Mouse (Mus musculus) embryonic facial prominence, embryonic 11.5 days (tissue): ENCODE results near the gene Canx. TPM values are rescaled to one million over a fixed set of nuclear protein-coding genes. Genes with fewer than 3 reads are reported as not detected.
A peak's percentile ranks its signal among the peaks of the same experiment; 100 is the strongest.

Experiments used
- ATAC-seq: fragments of 200-750 bp; cut with Nextera tagmentation; replicated peaks from 2 replicates; pipeline ENCODE4 v1.8.0; 2017; ENCODE audit warnings: low read depth; ENCODE audit not compliant: insufficient number of reproducible peaks, low FRiP score, low TSS enrichment
- DNase-seq: peaks from one replicate; pipeline ENCODE4 v3.0.0-alpha.2; 2015; ENCODE audit warnings: low spot score
- H3K27ac ChIP-seq: fragments of 300-500 bp; sonication (generic); replicated peaks from 2 replicates; pipeline ENCODE4 v1.5.1; 2014; ENCODE audit warnings: mild to moderate bottlenecking, low read depth, low read length, control low read depth
- H3K27me3 ChIP-seq: fragments of 300-500 bp; sonication (generic); 2 replicates; pipeline ENCODE4 v1.6.1; 2014; ENCODE audit warnings: mild to moderate bottlenecking, low read length, moderate library complexity, mixed read lengths; ENCODE audit not compliant: control insufficient read depth, insufficient read depth
- H3K36me3 ChIP-seq: fragments of 300-500 bp; sonication (generic); replicated peaks from 2 replicates; pipeline ENCODE4 v1.6.1; 2014; ENCODE audit warnings: low read depth, mild to moderate bottlenecking, low read length, moderate library complexity, mixed read lengths; ENCODE audit not compliant: control insufficient read depth, insufficient read depth
- H3K4me1 ChIP-seq: fragments of 300-500 bp; sonication (generic); 2 replicates; pipeline ENCODE4 v1.6.1; 2014; ENCODE audit warnings: low read length, mixed read lengths; ENCODE audit not compliant: control insufficient read depth, insufficient read depth
- H3K4me2 ChIP-seq: fragments of 300-500 bp; sonication (generic); 2 replicates; pipeline ENCODE4 v1.6.1; 2014; ENCODE audit warnings: low read depth, mild to moderate bottlenecking, control low read depth, low read length, moderate library complexity
- H3K4me3 ChIP-seq: fragments of 300-500 bp; sonication (generic); 2 replicates; pipeline ENCODE4 v1.5.1; 2014; ENCODE audit warnings: low read depth, low read length, control low read depth
- H3K9ac ChIP-seq: fragments of 300-500 bp; sonication (generic); replicated peaks from 2 replicates; pipeline ENCODE4 v1.6.1; 2014; ENCODE audit warnings: mild to moderate bottlenecking, control low read depth, low read length
- H3K9me3 ChIP-seq: fragments of 300-500 bp; sonication (generic); replicated peaks from 2 replicates; pipeline ENCODE4 v1.6.1; 2016; ENCODE audit warnings: mild to moderate bottlenecking, low read length, inconsistent platforms, mixed read lengths; ENCODE audit not compliant: control insufficient read depth
- WGBS: fragments of 180-500 bp; shearing (Covaris S2); extraction: QIAGEN DNeasy Blood & Tissue Kit; methylation state at CpG from one replicate; pipeline ENCODE4 v1.1.7; 2014; 5-methylcytosine and 5-hydroxymethylcytosine counted together
- polyA plus RNA-seq: library from polyadenylated mRNA; unstranded; fragments of >200 nt; fragmentation: Nextera tagmentation; extraction: Ambion mirVana; gene quantifications from 2 replicates; pipeline ENCODE4 v1.2.1, GENCODE M21; 2014

The Canx gene
- 247 and 265 TPM in 2 replicates for polyA plus RNA-seq

- Histone ChIP-seq H3K9ac (peak within 1 kb of the TSS; percentile 96), H3K27ac (peak within 1 kb of the TSS; percentile 87), H3K36me3 (no peaks in the 10 kb centered on the region), H3K4me1 (no peaks in the 10 kb centered on the region), H3K4me2 (peak within 1 kb of the TSS; percentile 78), H3K4me3 (peak within 1 kb of the TSS; percentile 91), H3K9me3 (no peaks in the 10 kb centered on the region), H3K27me3 (no peaks in the 10 kb centered on the region)
- DNase-seq (peak; percentile 100), ATAC-seq (peak; percentile 97)
- WGBS: under 1% methylated on average over 64 of the region's 64 CpGs
Measured at GRCm38 (mm10) chr11:50325496-50326301, at the start of gene Canx. Gene Canx (minus strand): TSS chr11:50325673.

- Histone ChIP-seq H3K9me3 (no peaks in the 10 kb centered on the region), H3K36me3 (peaks cover under 1% of the 10 kb centered on the region), H3K4me3 (no peak overlapping the region), H3K4me2 (no peak overlapping the region), H3K27ac (no peak overlapping the region), H3K4me1 (no peaks in the 10 kb centered on the region; the same call in 1 of the 2 replicates), H3K9ac (no peak overlapping the region), H3K27me3 (no peaks in the 10 kb centered on the region)
- ATAC-seq (no peak), DNase-seq (no peak)
- whole genome bisulfite sequencing: 88% methylated on average over 13 of the region's 13 CpGs
Measured at GRCm38 (mm10) chr11:50374286-50375015, 49.0 kb upstream of the Canx start.

- no peaks in the 10 kb centered on the region; the same call in 1 of the 2 replicates for H3K4me1 ChIP-seq
- no peak overlapping the region for H3K4me2 ChIP-seq
- H3K9me3 ChIP-seq: no peaks in the 10 kb centered on the region
- H3K36me3 ChIP-seq: no peaks in the 10 kb centered on the region
- H3K4me3 ChIP-seq: no peak overlapping the region
- ATAC-seq (no peak), DNase-seq (no peak)
- no peak overlapping the region for H3K27ac ChIP-seq
- no peaks in the 10 kb centered on the region for H3K27me3 ChIP-seq
- 91% methylated on average over 1 of the region's 1 CpGs for WGBS
- H3K9ac ChIP-seq: no peak overlapping the region
Measured at GRCm38 (mm10) chr11:50373621-50374020, 48.1 kb upstream of the Canx start.

- Histone ChIP-seq H3K4me3 (no peak overlapping the region), H3K9me3 (no peaks in the 10 kb centered on the region), H3K27ac (no peak overlapping the region), H3K9ac (no peak overlapping the region), H3K4me2 (no peak overlapping the region), H3K4me1 (no peaks in the 10 kb centered on the region; the same call in 1 of the 2 replicates), H3K36me3 (no peaks in the 10 kb centered on the region), H3K27me3 (no peaks in the 10 kb centered on the region)
- no peak for DNase-seq
- no peak for ATAC-seq
Measured at GRCm38 (mm10) chr11:50373086-50373485, 47.6 kb upstream of the Canx start.

- Histone ChIP-seq H3K27ac (no peak overlapping the region), H3K9ac (peak overlapping the region; percentile 51; the same call in 1 of the 2 replicates), H3K27me3 (no peaks in the 10 kb centered on the region), H3K9me3 (no peaks in the 10 kb centered on the region), H3K4me2 (peak overlapping the region; percentile 29; the same call in 1 of the 2 replicates), H3K36me3 (no peaks in the 10 kb centered on the region), H3K4me1 (no peaks in the 10 kb centered on the region; the same call in 1 of the 2 replicates), H3K4me3 (no peak overlapping the region)
- DNase-seq (no peak), ATAC-seq (no peak)
- WGBS: 93% methylated on average over 1 of the region's 1 CpGs
Measured at GRCm38 (mm10) chr11:50371911-50372310, 46.4 kb upstream of the Canx start.

- ATAC-seq (peak; percentile 25; the same call in 1 of the 2 replicates), DNase-seq (peak; percentile 80)
- Histone ChIP-seq H3K4me3 (peak overlapping the region; percentile 25), H3K4me1 (no peaks in the 10 kb centered on the region; the same call in 1 of the 2 replicates), H3K27me3 (no peaks in the 10 kb centered on the region), H3K36me3 (no peaks in the 10 kb centered on the region), H3K9me3 (no peaks in the 10 kb centered on the region), H3K9ac (peak overlapping the region; percentile 51), H3K27ac (no peak overlapping the region), H3K4me2 (peak overlapping the region; percentile 29)
- 2% methylated on average over 18 of the region's 18 CpGs for WGBS
Measured at GRCm38 (mm10) chr11:50371399-50371841, 45.9 kb upstream of the Canx start.

- Histone ChIP-seq H3K9ac (peak overlapping the region; percentile 51), H3K4me2 (peak overlapping the region; percentile 29; the same call in 1 of the 2 replicates), H3K36me3 (no peaks in the 10 kb centered on the region), H3K4me3 (no peak overlapping the region), H3K9me3 (no peaks in the 10 kb centered on the region), H3K27me3 (no peaks in the 10 kb centered on the region), H3K4me1 (no peaks in the 10 kb centered on the region), H3K27ac (no peak overlapping the region)
- peak; percentile 20 for DNase-seq
- no peak for ATAC-seq
- 55% methylated on average over 4 of the region's 4 CpGs for WGBS
Measured at GRCm38 (mm10) chr11:50370969-50371368, 45.5 kb upstream of the Canx start.
